Mouse (Mus musculus): ENCODE results near the gene Snrnp200. TPM values are rescaled to one million over a fixed set of nuclear protein-coding genes. Genes with fewer than 3 reads are reported as not detected.

The Snrnp200 gene
- total and polyA plus RNA-seq, 2 experiments from 2014 or later = 32.6 to 111 TPM

- Histone ChIP-seq H3K4me3 (ENCODE audit: low read depth, low read length) (no peak overlapping the region), H3K4me2 (ENCODE audit: low read depth) (no peak overlapping the region), H3K9ac (no peak overlapping the region), H3K27ac (ENCODE audit: low read depth, low read length) (no peak overlapping the region), H3K9me3 (ENCODE audit: low read length) (no peaks in the 10 kb centered on the region), H3K4me1 (ENCODE audit: insufficient read depth) (no peaks in the 10 kb centered on the region), H3K27me3 (ENCODE audit: insufficient read depth, low read length) (no peaks in the 10 kb centered on the region), H3K36me3 (ENCODE audit: insufficient read depth) (peaks cover 16% of the 10 kb centered on the region)
- DNase-seq (no peak), ATAC-seq (no peak)
- TF ChIP-seq CTCF (IDR thresholded peaks at IDR 0.05; ENCODE audit: low read depth) = no peak
- WGBS = 95% methylated on average over 2 of the region's 2 CpGs
These were observed 1.3 kb upstream of the Snrnp200 start for GRCm38 (mm10) chr2:127206916-127207315.

GRCm38 (mm10) chr2:127208452-127208769, 225 bp downstream of the Snrnp200 start:
- DNase-seq (no peak), ATAC-seq (no peak)
- peak overlapping the region; percentile 80 for H3K27ac ChIP-seq (ENCODE audit: low read depth, low read length)
- H3K27me3 ChIP-seq (ENCODE audit: insufficient read depth, low read length) = no peaks in the 10 kb centered on the region
- peak overlapping the region; percentile 87 for H3K9ac ChIP-seq
- H3K36me3 ChIP-seq (ENCODE audit: insufficient read depth) = peaks cover 31% of the 10 kb centered on the region
- no peak for TF ChIP-seq CTCF (IDR thresholded peaks at IDR 0.05; ENCODE audit: low read depth)
- H3K4me3 ChIP-seq (ENCODE audit: low read depth, low read length) = peak overlapping the region; percentile 95
- H3K4me2 ChIP-seq (ENCODE audit: low read depth) = peak overlapping the region; percentile 70
- H3K4me1 ChIP-seq (ENCODE audit: insufficient read depth) = no peaks in the 10 kb centered on the region
- WGBS = under 1% methylated on average over 17 of the region's 17 CpGs
- H3K9me3 ChIP-seq (ENCODE audit: low read length) = no peaks in the 10 kb centered on the region

GRCm38 (mm10) chr2:127210701-127211100, 2.5 kb downstream of the Snrnp200 start:
- TF ChIP-seq CTCF (IDR thresholded peaks at IDR 0.05; ENCODE audit: low read depth) = no peak
- 95% methylated on average over 11 of the region's 11 CpGs for WGBS
- no peak overlapping the region for H3K4me2 ChIP-seq (ENCODE audit: low read depth)
- ATAC-seq = no peak
- no peaks in the 10 kb centered on the region for H3K4me1 ChIP-seq (ENCODE audit: insufficient read depth)
- peaks cover 53% of the 10 kb centered on the region for H3K36me3 ChIP-seq (ENCODE audit: insufficient read depth)
- H3K27me3 ChIP-seq (ENCODE audit: insufficient read depth, low read length) = no peaks in the 10 kb centered on the region
- H3K27ac ChIP-seq (ENCODE audit: low read depth, low read length) = no peak overlapping the region
- H3K9ac ChIP-seq = no peak overlapping the region
- no peak overlapping the region for H3K4me3 ChIP-seq (ENCODE audit: low read depth, low read length)
- no peak for DNase-seq
- H3K9me3 ChIP-seq (ENCODE audit: low read length) = no peaks in the 10 kb centered on the region

GRCm38 (mm10) chr2:127217746-127218145, 9.6 kb downstream of the Snrnp200 start:
- no peak overlapping the region for H3K4me2 ChIP-seq (ENCODE audit: low read depth)
- H3K27ac ChIP-seq (ENCODE audit: low read depth, low read length) = no peak overlapping the region
- peaks cover 97% of the 10 kb centered on the region for H3K36me3 ChIP-seq (ENCODE audit: insufficient read depth)
- H3K27me3 ChIP-seq (ENCODE audit: insufficient read depth, low read length) = no peaks in the 10 kb centered on the region
- 100% methylated on average over 5 of the region's 5 CpGs for WGBS
- ATAC-seq (no peak), DNase-seq (no peak)
- no peak overlapping the region for H3K4me3 ChIP-seq (ENCODE audit: low read depth, low read length)
- TF ChIP-seq CTCF (IDR thresholded peaks at IDR 0.05; ENCODE audit: low read depth) = no peak
- H3K9ac ChIP-seq = no peak overlapping the region
- no peaks in the 10 kb centered on the region for H3K9me3 ChIP-seq (ENCODE audit: low read length)
- H3K4me1 ChIP-seq (ENCODE audit: insufficient read depth) = no peaks in the 10 kb centered on the region

GRCm38 (mm10) chr2:127225261-127225660, 17.1 kb downstream of the Snrnp200 start:
- H3K9me3 ChIP-seq (ENCODE audit: low read length) = no peaks in the 10 kb centered on the region
- peaks cover 94% of the 10 kb centered on the region for H3K36me3 ChIP-seq (ENCODE audit: insufficient read depth)
- DNase-seq (no peak), ATAC-seq (no peak)
- no peak overlapping the region for H3K27ac ChIP-seq (ENCODE audit: low read depth, low read length)
- no peak overlapping the region for H3K4me2 ChIP-seq (ENCODE audit: low read depth)
- WGBS = 100% methylated on average over 3 of the region's 3 CpGs
- TF ChIP-seq CTCF (IDR thresholded peaks at IDR 0.05; ENCODE audit: low read depth) = no peak
- H3K27me3 ChIP-seq (ENCODE audit: insufficient read depth, low read length) = no peaks in the 10 kb centered on the region
- no peak overlapping the region for H3K9ac ChIP-seq
- H3K4me1 ChIP-seq (ENCODE audit: insufficient read depth) = no peaks in the 10 kb centered on the region
- no peak overlapping the region for H3K4me3 ChIP-seq (ENCODE audit: low read depth, low read length)

GRCm38 (mm10) chr2:127237897-127238610, 29.9 kb downstream of the Snrnp200 start:
- Histone ChIP-seq H3K27ac (ENCODE audit: low read depth, low read length) (no peak overlapping the region), H3K27me3 (ENCODE audit: insufficient read depth, low read length) (no peaks in the 10 kb centered on the region), H3K4me3 (ENCODE audit: low read depth, low read length) (no peak overlapping the region), H3K9me3 (ENCODE audit: low read length) (no peaks in the 10 kb centered on the region), H3K36me3 (ENCODE audit: insufficient read depth) (peaks cover 90% of the 10 kb centered on the region), H3K9ac (no peak overlapping the region), H3K4me1 (ENCODE audit: insufficient read depth) (no peaks in the 10 kb centered on the region), H3K4me2 (ENCODE audit: low read depth) (no peak overlapping the region)
- no peak for TF ChIP-seq CTCF (IDR thresholded peaks at IDR 0.05; ENCODE audit: low read depth)
- ATAC-seq = no peak
- no peak for DNase-seq
- 95% methylated on average over 11 of the region's 11 CpGs for WGBS

- WGBS = 97% methylated on average over 2 of the region's 2 CpGs
These were observed 31.9 kb downstream of the Snrnp200 start for GRCm38 (mm10) chr2:127240065-127240464.

More at GRCm38 (mm10) chr2:127240065-127240464, 31.9 kb downstream of the Snrnp200 start:
- DNase-seq (no peak), ATAC-seq (no peak)
- H3K4me1 ChIP-seq (ENCODE audit: insufficient read depth) = no peaks in the 10 kb centered on the region
- no peak overlapping the region for H3K4me2 ChIP-seq (ENCODE audit: low read depth)
- H3K36me3 ChIP-seq (ENCODE audit: insufficient read depth) = peaks cover 87% of the 10 kb centered on the region
- no peak for TF ChIP-seq CTCF (IDR thresholded peaks at IDR 0.05; ENCODE audit: low read depth)
- no peaks in the 10 kb centered on the region for H3K27me3 ChIP-seq (ENCODE audit: insufficient read depth, low read length)
- H3K4me3 ChIP-seq (ENCODE audit: low read depth, low read length) = no peak overlapping the region
- no peak overlapping the region for H3K27ac ChIP-seq (ENCODE audit: low read depth, low read length)
- no peak overlapping the region for H3K9ac ChIP-seq
- H3K9me3 ChIP-seq (ENCODE audit: low read length) = no peaks in the 10 kb centered on the region

Measured in forebrain, postnatal 0 days (tissue).